ENCODE assay signal across 7 mouse cellular contexts in the genomic region with DNA sequence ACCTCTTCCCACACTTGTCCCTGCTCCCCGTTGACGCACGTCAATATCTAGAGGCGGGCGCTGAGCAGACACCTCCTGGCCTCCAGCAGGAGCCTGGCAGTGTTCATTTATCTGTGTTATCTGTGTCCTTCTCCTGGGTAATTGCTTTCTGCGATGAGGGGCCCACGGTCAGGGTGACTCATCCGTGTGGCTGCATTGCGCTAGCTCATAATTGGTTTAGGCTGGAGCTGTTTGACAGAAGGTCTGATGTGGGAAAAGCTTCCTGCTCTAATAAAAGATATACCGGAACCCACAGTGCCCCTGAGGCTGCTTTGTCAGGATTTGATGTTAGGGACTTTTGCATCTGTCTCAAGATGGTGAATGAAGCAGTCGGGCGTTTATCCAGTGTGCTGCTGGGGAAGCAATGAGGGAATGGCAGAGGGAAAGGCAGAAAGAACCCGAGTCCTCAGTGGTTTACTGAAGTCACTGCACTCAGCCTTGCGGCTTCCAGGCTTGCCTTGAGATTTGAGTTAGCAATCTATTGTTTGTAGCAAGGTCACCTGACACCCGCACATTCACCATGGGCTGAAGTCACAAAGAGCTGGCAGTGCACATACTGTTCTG.
DNase-seq lines count a peak whose midpoint lies in the region; ATAC-seq and TF ChIP-seq lines count a peak whose summit lies in the region.

No protein-coding gene starts in this region.

- H3K27ac ChIP-seq in ES-E14 (ENCODE audit: insufficient read depth, low read depth, low read length, poor library complexity, severe bottlenecking): no peak overlapping the region
- peak overlapping the region; percentile 35 for H3K27ac ChIP-seq in heart, embryonic 15.5 days

- H3K27me3 ChIP-seq in heart, embryonic 15.5 days: no peaks in the 10 kb centered on the region

- H3K9me3 ChIP-seq in ES-E14 (ENCODE audit: control insufficient read depth, insufficient read depth, low read depth, low read length): no peaks in the 10 kb centered on the region
- H3K9me3 ChIP-seq in heart, embryonic 15.5 days (replicated peaks): no peaks in the 10 kb centered on the region

- peak; percentile 69 for ATAC-seq in heart, embryonic 15.5 days (replicated peaks; ENCODE audit: insufficient number of reproducible peaks, insufficient read depth, low FRiP score, low read depth)

- WGBS in heart, embryonic 15.5 days: 7% methylated on average over 15 of the region's 15 CpGs

- no peak overlapping the region for H3K9ac ChIP-seq in ES-E14 (ENCODE audit: insufficient read depth, low read depth, low read length, poor library complexity, severe bottlenecking)
- 0 out of 2 replicates have a peak overlapping the region, but pooled peaks have one; percentile 25 for H3K9ac ChIP-seq in heart, embryonic 15.5 days

- in situ Hi-C loops in ES-E14 (cut with MboI; ENCODE audit: low sequenced_read_pairs in 2 of 2, unreplicated experiment in 2 of 2): no loop called here

- H3K4me3 ChIP-seq in ES-E14 (ENCODE audit: insufficient read depth in 1 of 2, low read depth in 1 of 2, low read length in 2 of 2, poor library complexity in 1 of 2, severe bottlenecking in 1 of 2): no peak overlapping the region
- H3K4me3 ChIP-seq in heart, embryonic 15.5 days: peak overlapping the region; percentile 26

- peak overlapping the region; percentile 54 for H3K4me2 ChIP-seq in heart, embryonic 15.5 days

- DNase-seq in ES-E14 (ENCODE audit: low read depth, low spot score): peak; percentile 24
- peak; percentile 49 for DNase-seq in R1 (ENCODE audit: low read depth, low spot score)
- DNase-seq in cerebellum, postnatal 25 days: peak; percentile 74 to 76
- DNase-seq in liver: peak; percentile 85
- peak; percentile 30 for DNase-seq in ovary, postnatal 36 days (ENCODE audit: low spot score)
- DNase-seq in spleen, adult 12 weeks (ENCODE audit: low spot score): no peak

- H3K4me1 ChIP-seq in ES-E14 (ENCODE audit: control insufficient read depth in 2 of 2, insufficient read depth in 2 of 2, low read length in 2 of 2, poor library complexity in 1 of 2): peaks cover 0 to 14% of the 10 kb centered on the region in 2 experiments; a peak in 3 of 4 replicates
- H3K4me1 ChIP-seq in heart, embryonic 15.5 days (replicated peaks): peaks cover 15% of the 10 kb centered on the region

- H3K36me3 ChIP-seq in ES-E14 (ENCODE audit: control insufficient read depth, insufficient read depth, low read length, poor library complexity, severe bottlenecking): no peaks in the 10 kb centered on the region; the same call in 1 of the 2 replicates
- 0 out of 2 replicates have a peak, but pooled peaks cover 6% of the 10 kb centered on the region for H3K36me3 ChIP-seq in heart, embryonic 15.5 days

TF ChIP-seq in ES-E14, 5 proteins besides CTCF, POLR2A, EP300 and RAD21:
- no peak for TF ChIP-seq MAFK (IDR thresholded peaks at IDR 0.05; ENCODE audit: insufficient read depth, low read depth, low read length)
- no peak for TF ChIP-seq ZNF384 (IDR thresholded peaks at IDR 0.05; ENCODE audit: low read depth, low read length)
- TF ChIP-seq ZC3H11A (IDR thresholded peaks at IDR 0.05; ENCODE audit: borderline replicate concordance, low read depth, low read length): no peak
- TF ChIP-seq CHD2 (IDR thresholded peaks at IDR 0.05; ENCODE audit: low read depth, low read length): no peak
- no peak for TF ChIP-seq HCFC1 (IDR thresholded peaks at IDR 0.05; ENCODE audit: borderline replicate concordance, insufficient read depth, low read length)
